Mouse (Mus musculus): ENCODE measurements around the gene Utp4.

GRCm38 (mm10) chr8:106899473-106899872, 6.0 kb downstream of the Utp4 start:
- TF ChIP-seq CTCF (IDR thresholded peaks at IDR 0.05; ENCODE audit: borderline replicate concordance, control insufficient read depth, extremely low read depth, insufficient read depth, low read length, poor library complexity) (no peak), POLR2A (IDR thresholded peaks at IDR 0.05; ENCODE audit: control insufficient read depth, extremely low read depth, insufficient read depth, low read length, poor library complexity) (no peak)
